Mouse (Mus musculus): ENCODE measurements around the gene Relt.

DNA sequence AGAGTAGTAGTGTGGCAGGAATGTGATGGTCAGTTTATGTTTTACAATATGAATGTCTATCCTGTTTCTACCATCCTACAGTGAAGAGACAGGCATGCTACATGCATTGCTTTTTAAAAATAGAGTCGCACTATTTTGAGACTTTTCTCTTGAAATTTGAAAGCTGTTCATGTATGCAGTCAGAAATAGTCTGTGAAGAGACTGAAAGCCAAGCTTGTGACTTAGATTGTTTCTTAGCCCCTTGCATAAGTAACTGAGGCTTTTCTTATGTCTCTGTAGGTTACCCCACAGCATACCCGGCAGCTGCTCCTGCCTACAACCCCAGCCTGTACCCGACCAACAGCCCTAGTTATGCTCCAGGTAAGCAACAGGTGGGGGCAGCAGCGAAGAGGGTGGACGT lies 50.6 kb downstream of the Relt start:
- TF ChIP-seq CTCF (IDR thresholded peaks at IDR 0.05; ENCODE audit: borderline replicate concordance, insufficient read depth, low read depth, low read length) = no peak
- TF ChIP-seq POLR2A (IDR thresholded peaks at IDR 0.05; ENCODE audit: borderline replicate concordance, insufficient read depth, low read length) = no peak
